Mouse (Mus musculus): ENCODE data around the gene Vav3. TPM values are rescaled to one million over a fixed set of nuclear protein-coding genes. Genes with fewer than 3 reads are reported as not detected.

Vav3 gene
- polyA plus RNA-seq, 1 experiment from 2014 or later, result 8.1 TPM

DNA sequence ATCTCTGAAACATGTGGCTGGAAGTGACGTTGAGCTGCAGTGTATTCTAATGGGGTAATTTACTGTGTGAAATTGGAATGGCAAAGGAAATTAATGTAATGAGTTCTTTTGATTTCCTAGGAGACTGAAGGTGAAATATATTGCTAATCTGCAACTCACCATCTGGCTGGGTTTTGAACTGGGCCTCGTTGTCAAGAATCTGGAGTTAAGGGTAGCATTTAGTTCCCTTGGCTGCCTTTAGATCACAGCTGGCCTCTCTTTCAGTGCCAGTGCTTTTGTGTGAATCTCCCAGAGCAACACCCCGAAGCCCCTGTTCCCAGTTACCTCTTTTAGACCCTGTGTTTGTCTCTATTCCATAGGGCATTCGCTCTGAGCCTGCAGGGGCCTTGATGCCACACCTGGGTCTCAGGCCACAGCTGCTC, 148.3 kb downstream of the Vav3 start:
- no peaks in the 10 kb centered on the region for H3K27me3 ChIP-seq
- in situ Hi-C loops (cut with MboI; ENCODE audit: low pct_unique_long_range_greater_than_20kb), result loop anchor here (10.0 kb wide), 1 partner anchor 144 kb away; the partner anchor contains the start of gene Vav3
- no peak for DNase-seq (ENCODE audit: low read depth, low spot score)
- ChIA-PET CTCF (interaction anchor here (0.7 to 5.2 kb wide), 7 partner anchors 10 to 461 kb away, joined by 3 to 48 read pairs (median 3); no protein-coding TSS in a partner anchor), POLR2A (interaction anchor here (0.9 kb wide), 1 partner anchor 331 kb away, joined by 3 read pairs; no protein-coding TSS in a partner anchor)
- no peak for TF ChIP-seq CTCF (IDR thresholded peaks at IDR 0.05)
- ATAC-seq, result no peak

DNA sequence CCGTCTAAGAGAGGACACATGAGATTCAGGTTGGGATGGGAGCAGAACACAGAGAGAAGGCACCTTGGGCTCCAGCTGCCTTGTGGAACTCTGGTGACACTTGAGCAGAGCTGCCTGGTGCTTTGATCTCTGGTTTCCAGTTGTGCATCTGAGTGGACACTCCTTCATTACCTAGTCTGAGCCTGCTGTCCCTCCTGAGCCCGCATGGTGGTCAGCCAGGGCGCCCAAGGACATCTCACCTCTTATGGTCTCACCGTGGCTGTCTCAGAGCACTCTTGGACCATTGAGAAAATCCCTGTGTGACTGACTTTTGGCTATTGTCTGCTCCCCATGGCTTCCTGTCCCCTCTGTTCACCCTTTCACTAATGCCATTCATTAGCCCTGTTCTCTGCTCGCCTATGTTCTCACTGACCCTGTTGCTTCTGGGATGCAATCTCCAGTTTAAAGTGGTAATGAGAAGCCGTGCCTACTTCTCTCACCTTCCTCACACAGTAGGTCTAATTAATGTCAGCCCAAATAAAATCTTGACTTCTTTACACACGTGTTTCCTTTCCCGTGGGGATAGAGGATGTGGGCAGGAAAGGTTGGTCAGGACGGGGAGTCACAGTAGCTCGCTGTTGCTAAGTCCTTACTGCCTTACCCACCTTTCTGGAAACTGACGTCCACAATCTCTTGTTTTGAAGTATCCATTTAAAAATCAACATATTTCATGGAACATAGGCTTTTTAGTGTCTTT, 150.3 kb downstream of the Vav3 start:
- ChIA-PET CTCF (interaction anchor here (0.7 to 5.2 kb wide), 11 partner anchors 7 to 428 kb away, joined by 3 to 48 read pairs (median 5); no protein-coding TSS in a partner anchor), POLR2A (interaction anchor here (0.6 to 1.3 kb wide), 2 partner anchors 319 to 412 kb away, joined by 3 read pairs; no protein-coding TSS in a partner anchor)
- no peak for ATAC-seq
- H3K27me3 ChIP-seq, result no peaks in the 10 kb centered on the region
- in situ Hi-C loops (cut with MboI; ENCODE audit: low pct_unique_long_range_greater_than_20kb), result loop anchor here (5.0 to 10.0 kb wide), 2 partner anchors 318 to 466 kb away; partner anchors contain the start of gene Fam102b
- no peak for DNase-seq (ENCODE audit: low read depth, low spot score)
- no peak for TF ChIP-seq CTCF (IDR thresholded peaks at IDR 0.05)

DNA sequence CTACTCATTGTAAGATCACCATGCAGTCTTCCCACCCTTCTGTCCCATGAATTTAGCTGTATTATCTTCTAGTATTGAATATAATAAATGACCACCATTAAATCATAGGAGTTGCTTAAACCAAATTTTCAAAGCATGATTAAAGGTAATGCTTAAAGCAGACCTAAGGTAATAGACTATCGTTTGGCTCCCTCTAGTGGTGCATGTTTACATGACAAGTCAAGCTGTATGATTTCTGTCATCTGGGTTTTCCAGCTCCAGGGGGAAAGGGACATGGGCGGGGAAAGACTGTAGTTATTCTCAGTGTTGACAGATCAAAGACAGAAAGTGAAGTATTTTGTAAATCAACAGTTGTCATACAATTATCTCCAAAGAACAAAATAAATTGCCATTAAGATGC, 151.1 kb downstream of the Vav3 start:
- ATAC-seq (peak; percentile 68), DNase-seq (ENCODE audit: low read depth, low spot score) (peak; percentile 57)
- CTCF ChIA-PET, result interaction anchor here (0.6 to 5.2 kb wide), 16 partner anchors 8 to 429 kb away, joined by 3 to 48 read pairs (median 5); no protein-coding TSS in a partner anchor
- in situ Hi-C loops (cut with MboI; ENCODE audit: low pct_unique_long_range_greater_than_20kb), result loop anchor here (5.0 to 10.0 kb wide), 2 partner anchors 319 to 467 kb away; partner anchors contain the start of gene Fam102b
- TF ChIP-seq CTCF (IDR thresholded peaks at IDR 0.05), result peak; percentile 82
- POLR2A ChIA-PET, result interaction anchor here (0.6 to 1.3 kb wide), 2 partner anchors 320 to 413 kb away, joined by 3 read pairs; no protein-coding TSS in a partner anchor
- no peaks in the 10 kb centered on the region for H3K27me3 ChIP-seq

DNA sequence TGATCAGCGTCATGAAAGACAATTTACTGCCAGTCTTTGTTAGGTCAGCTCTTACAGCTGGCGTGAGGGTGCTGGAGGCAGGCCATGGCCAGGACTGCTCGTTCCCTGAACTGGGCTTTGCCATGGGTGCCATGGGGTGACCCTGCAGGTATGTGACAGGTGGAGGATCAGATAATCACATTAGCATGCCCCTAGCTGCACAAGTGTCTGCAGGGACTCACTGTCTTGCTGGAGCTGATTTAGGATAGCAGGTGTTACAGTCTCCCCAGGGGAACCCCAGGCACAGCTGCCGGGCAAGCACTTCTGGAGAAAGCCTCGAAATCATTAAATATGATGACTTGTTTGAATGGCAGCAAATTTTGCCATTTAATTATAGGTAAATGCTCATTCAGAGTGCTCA, 156.0 kb downstream of the Vav3 start:
- H3K27me3 ChIP-seq, result no peaks in the 10 kb centered on the region
- DNase-seq (ENCODE audit: low read depth, low spot score), result no peak
- CTCF ChIA-PET, result interaction anchor here (1.4 kb wide), 1 partner anchor 325 kb away, joined by 3 read pairs; no protein-coding TSS in a partner anchor
- in situ Hi-C loops (cut with MboI; ENCODE audit: low pct_unique_long_range_greater_than_20kb), result loop anchor here (10.0 kb wide), 1 partner anchor 472 kb away; the partner anchor contains the start of gene Fam102b
- POLR2A ChIA-PET, result interaction anchor here (0.9 kb wide), 1 partner anchor 324 kb away, joined by 3 read pairs; no protein-coding TSS in a partner anchor
- no peak for TF ChIP-seq CTCF (IDR thresholded peaks at IDR 0.05)
- no peak for ATAC-seq

DNA sequence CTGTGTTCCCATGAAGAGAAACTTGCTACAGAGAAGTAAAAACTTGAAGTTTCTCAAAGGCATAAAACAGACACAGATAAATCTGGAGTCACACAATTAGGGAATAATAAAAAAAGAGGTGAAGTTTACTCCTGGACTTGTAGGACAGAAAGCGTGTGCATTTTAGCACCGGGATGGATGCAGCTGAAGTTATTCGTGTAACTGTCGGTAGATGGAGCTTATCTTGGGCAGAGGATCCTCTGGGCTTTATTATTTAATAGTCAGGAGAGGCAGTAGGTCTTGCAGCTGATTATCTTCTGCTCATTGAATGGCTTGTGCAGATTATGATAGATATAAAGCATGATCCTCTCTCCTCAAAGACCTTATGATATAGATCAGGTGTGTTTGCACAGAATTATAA, 156.6 kb downstream of the Vav3 start:
- in situ Hi-C loops (cut with MboI; ENCODE audit: low pct_unique_long_range_greater_than_20kb), result loop anchor here (10.0 kb wide), 1 partner anchor 472 kb away; the partner anchor contains the start of gene Fam102b
- CTCF ChIA-PET, result interaction anchor here (1.4 to 1.5 kb wide), 2 partner anchors 12 to 326 kb away, joined by 3 to 4 read pairs; no protein-coding TSS in a partner anchor
- ATAC-seq (no peak), DNase-seq (ENCODE audit: low read depth, low spot score) (no peak)
- POLR2A ChIA-PET, result interaction anchor here (0.9 kb wide), 1 partner anchor 324 kb away, joined by 3 read pairs; no protein-coding TSS in a partner anchor
- no peaks in the 10 kb centered on the region for H3K27me3 ChIP-seq
- TF ChIP-seq CTCF (IDR thresholded peaks at IDR 0.05), result no peak

DNA sequence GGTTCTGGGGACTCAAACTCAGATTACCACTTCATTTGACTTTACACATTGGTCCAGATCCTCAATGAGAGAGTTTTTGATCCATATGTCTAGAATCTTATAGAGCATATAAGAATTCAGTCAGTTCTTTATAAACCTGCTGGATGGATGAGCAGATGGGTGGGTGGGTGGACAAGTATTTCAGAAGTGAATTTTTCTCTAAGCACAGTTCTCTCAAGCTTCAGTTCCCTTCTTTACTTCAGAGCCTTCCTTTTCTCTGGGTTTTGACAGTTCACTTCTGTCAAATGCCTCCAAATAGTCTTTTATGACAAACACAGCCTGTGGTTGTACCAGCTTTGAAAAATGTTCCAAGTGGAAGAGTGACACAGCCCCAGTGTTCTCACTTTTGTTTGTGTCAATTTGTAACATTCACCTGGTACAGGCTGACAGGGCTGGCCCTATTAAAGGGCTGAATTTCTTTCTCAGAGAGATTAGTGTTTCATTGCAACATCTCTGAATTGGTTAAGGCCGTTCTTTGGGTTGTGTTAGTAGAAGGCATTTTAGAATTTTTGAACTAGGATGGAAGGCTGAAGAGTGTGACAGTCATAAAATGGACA, 159.5 kb downstream of the Vav3 start:
- in situ Hi-C loops (cut with MboI; ENCODE audit: low pct_unique_long_range_greater_than_20kb), result loop anchor here (10.0 kb wide), 1 partner anchor 475 kb away; the partner anchor contains the start of gene Fam102b
- TF ChIP-seq CTCF (IDR thresholded peaks at IDR 0.05), result no peak
- ATAC-seq, result no peak

DNA sequence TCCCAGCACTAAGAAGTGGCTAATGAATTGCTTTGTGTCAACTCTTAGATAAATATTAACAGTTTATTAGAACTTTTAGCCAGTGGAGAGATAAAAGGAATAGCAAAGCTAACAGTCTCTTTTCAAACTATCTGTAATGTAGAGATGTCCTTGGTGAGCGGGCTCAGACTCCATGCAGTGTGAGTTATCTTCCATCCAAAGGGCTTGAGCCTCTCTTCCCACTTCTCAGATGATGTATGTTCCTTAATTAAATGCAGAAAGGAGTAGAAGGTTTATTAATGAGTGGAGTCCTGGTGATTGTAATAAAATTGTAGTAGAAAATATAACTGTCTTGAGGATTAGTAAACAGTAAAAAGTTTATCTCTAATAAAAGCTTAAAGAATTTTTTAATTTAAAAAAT, 169.3 kb downstream of the Vav3 start:
- in situ Hi-C loops (cut with MboI; ENCODE audit: low pct_unique_long_range_greater_than_20kb), result no loop called here

More for the DNA sequence above, 159.5 kb downstream of the Vav3 start:
- ChIA-PET CTCF (interaction anchor here (0.7 to 2.7 kb wide), 2 partner anchors 8 to 329 kb away, joined by 3 to 7 read pairs; no protein-coding TSS in a partner anchor), POLR2A (no interaction called here)
- H3K27me3 ChIP-seq, result no peaks in the 10 kb centered on the region
- no peak for DNase-seq (ENCODE audit: low read depth, low spot score)

DNA sequence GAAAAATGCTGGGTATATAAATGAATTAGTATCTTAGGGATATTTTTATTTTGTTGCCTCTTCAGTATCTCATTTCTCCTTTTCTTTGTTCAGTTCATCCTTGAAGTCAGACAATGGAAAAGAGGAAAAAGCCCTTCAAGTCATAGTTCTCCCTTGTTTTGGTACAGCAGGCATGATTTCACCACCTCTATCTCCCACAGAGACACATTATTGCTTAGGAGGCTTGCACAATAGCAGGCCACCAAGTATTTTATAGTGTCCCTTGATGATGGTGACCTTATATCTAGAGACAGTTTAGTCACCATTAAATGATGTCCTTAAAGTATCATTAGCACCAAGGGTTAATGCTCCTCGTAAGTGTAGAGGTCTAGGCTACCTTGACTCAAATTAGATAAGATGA, 171.4 kb downstream of the Vav3 start:
- DNase-seq (ENCODE audit: low read depth, low spot score) (no peak), ATAC-seq (no peak)
- in situ Hi-C loops (cut with MboI; ENCODE audit: low pct_unique_long_range_greater_than_20kb), result no loop called here
- CTCF ChIA-PET, result interaction anchor here (1.8 kb wide), 1 partner anchor 9 kb away, joined by 4 read pairs; no protein-coding TSS in a partner anchor
- POLR2A ChIA-PET, result no interaction called here
- TF ChIP-seq CTCF (IDR thresholded peaks at IDR 0.05), result no peak
- peaks cover 3% of the 10 kb centered on the region for H3K27me3 ChIP-seq

More for the DNA sequence above, 169.3 kb downstream of the Vav3 start:
- H3K27me3 ChIP-seq, result peaks cover 3% of the 10 kb centered on the region
- no peak for TF ChIP-seq CTCF (IDR thresholded peaks at IDR 0.05)
- CTCF ChIA-PET, result no interaction called here
- DNase-seq (ENCODE audit: low read depth, low spot score), result no peak
- no peak for ATAC-seq
- POLR2A ChIA-PET, result no interaction called here

DNA sequence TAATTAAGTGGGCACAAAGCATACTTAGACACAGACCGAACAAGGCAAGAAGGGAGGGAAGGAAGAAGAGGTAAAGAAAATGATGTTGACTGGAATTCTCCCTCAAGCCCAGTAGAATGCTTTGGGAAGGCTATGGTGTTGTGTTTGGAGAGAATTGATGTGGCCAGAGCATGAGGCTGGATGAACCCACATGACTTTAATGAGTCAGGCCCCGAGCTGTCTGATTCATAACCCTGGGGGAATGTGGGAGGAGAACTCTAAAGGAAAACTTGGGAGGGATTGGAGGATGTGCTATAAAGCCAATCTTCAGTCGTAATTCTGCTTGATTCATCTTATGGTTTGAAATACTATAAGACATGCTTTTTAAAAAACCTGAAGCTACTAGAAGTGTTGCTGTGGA, 175.0 kb downstream of the Vav3 start:
- TF ChIP-seq CTCF (IDR thresholded peaks at IDR 0.05), result no peak
- H3K27me3 ChIP-seq, result peaks cover 3% of the 10 kb centered on the region
- ATAC-seq (peak; percentile 98), DNase-seq (ENCODE audit: low read depth, low spot score) (peak; percentile 68)
- CTCF ChIA-PET, result interaction anchor here (1.0 kb wide), 1 partner anchor 17 kb away, joined by 5 read pairs; no protein-coding TSS in a partner anchor
- in situ Hi-C loops (cut with MboI; ENCODE audit: low pct_unique_long_range_greater_than_20kb), result no loop called here
- POLR2A ChIA-PET, result interaction anchor here (1.0 kb wide), 1 partner anchor 27 kb away, joined by 6 read pairs; no protein-coding TSS in a partner anchor

DNA sequence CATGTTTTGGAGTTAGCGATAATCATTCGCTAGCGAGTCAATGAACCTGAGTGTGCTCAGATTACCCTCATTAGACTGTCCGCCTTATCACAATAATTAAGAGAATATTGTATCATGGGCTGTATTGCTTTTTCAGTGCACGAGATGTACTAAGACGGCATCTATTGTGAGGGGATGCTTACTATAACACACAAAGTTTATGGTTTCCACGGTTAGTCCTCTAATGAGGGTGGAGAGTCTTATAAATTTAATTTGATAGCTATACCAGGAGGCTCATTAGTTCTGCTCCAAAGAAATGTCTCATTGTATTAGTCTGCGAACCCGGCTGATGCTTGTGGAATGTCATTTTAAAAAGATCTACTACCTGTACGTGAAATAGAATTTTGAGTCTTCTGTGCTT, 175.9 kb downstream of the Vav3 start:
- ATAC-seq, result no peak
- POLR2A ChIA-PET, result no interaction called here
- in situ Hi-C loops (cut with MboI; ENCODE audit: low pct_unique_long_range_greater_than_20kb), result no loop called here
- DNase-seq (ENCODE audit: low read depth, low spot score), result no peak
- no peak for TF ChIP-seq CTCF (IDR thresholded peaks at IDR 0.05)
- H3K27me3 ChIP-seq, result peaks cover 3% of the 10 kb centered on the region
- CTCF ChIA-PET, result interaction anchor here (1.2 kb wide), 1 partner anchor 32 kb away, joined by 3 read pairs; no protein-coding TSS in a partner anchor
